Mouse (Mus musculus): ENCODE measurements around the gene Trp53bp2.

The Trp53bp2 gene

DNA sequence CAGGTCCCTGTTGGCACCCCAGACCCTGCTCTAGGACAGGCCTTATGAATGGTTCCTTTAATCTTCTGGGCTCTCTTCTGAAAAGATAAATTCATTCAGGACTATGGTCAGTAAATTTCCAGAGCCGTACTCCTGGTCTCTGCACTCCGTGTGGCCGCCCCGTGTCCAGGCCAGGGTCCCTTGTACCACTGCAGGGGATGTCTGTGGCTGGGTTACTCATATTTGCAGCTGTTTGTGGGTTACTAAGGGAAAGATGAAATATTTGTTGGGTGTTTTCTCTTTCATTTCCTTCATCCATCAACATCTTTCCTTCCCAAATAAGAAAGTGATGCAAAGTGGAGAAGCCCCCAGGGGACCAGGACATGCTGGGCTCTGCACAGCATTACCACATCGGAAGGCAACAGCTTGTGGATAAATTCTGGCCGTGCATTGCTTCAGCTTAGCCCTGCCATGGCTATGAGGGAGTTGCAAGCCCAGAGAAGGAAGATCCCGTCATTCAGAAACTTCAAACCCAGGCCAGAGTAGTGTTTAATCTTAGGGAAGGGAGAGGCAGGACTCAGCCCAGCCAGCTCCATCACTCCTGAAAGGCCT lies 92.9 kb downstream of the Trp53bp2 start:
- no peak for DNase-seq (ENCODE audit: low spot score)

GRCm38 (mm10) chr1:182502491-182503050 lies 93.6 kb downstream of the Trp53bp2 start:
- DNase-seq (ENCODE audit: low spot score), result no peak

- DNase-seq (ENCODE audit: low spot score), result no peak
These were observed 94.4 kb downstream of the Trp53bp2 start for GRCm38 (mm10) chr1:182503206-182503900.

DNA sequence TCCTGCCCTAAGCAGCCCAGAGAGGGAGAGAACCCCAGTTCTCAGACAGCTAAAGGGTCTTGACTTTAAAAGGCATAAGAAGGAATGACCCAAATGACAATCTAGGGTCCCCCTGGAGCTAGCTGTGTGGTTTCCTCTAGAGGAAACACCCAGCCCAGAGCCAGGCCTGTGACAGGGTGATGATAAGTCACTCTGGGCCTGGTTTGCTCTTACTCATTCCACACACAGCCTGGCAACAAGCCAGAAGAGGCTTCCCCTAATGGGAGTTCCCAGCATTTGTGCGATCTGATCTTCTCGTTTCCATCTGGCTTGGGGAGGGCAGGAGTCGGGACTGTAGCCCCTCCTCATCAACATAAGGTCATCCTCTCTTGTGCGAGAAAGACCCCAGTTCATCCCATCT lies 95.3 kb downstream of the Trp53bp2 start:
- DNase-seq (ENCODE audit: low spot score), result no peak

DNA sequence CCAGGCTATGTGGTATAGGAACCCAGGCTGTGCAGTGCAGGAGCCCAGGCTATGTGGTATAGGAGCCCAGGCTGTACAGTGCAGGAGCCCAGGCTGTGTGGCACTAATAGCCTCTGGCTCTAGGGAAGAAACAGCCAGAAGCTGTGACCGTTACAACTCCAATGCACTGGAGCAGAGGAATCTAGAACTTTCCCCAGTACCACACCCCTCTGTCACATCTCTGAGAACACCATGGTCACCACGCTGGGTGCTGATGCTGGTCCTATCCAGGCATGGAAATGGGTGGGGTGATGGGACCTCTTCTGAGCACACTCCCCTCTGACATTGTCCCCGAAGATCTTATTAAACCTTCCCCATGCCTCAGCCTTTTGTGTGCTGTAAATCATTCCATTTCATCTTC lies 96.3 kb downstream of the Trp53bp2 start:
- no peak for DNase-seq (ENCODE audit: low spot score)

- no peak for DNase-seq (ENCODE audit: low spot score)
These were observed 97.4 kb downstream of the Trp53bp2 start for GRCm38 (mm10) chr1:182506229-182506986.

GRCm38 (mm10) chr1:182509110-182509797 lies 100.3 kb downstream of the Trp53bp2 start:
- DNase-seq (ENCODE audit: low spot score), result no peak

DNA sequence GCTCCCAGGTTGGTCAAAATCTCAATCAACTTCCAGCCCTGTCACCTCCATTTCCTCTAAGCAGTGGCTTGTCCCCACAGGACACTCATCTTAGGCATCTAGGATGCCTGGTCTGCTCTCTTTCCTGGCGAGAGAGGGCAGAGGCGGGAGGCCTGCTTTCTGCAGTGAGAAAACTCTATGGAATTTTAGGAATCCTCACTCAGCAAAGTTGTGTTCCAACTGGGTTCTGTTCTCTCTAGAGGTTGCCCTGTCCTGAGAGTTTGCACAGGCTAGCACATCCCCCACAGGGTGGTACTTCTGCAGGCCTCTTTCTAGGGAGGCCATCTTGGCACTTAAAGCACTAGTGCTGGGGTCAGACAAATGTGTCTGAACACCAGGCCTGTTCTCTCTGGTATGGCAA lies 102.1 kb downstream of the Trp53bp2 start:
- DNase-seq (ENCODE audit: low spot score), result no peak

GRCm38 (mm10) chr1:182511778-182512177 lies 102.8 kb downstream of the Trp53bp2 start:
- DNase-seq (ENCODE audit: low spot score), result no peak
